ENCODE assay signal across 10 mouse cellular contexts in genomic region chr10:95200323-95200722, GRCm38 (mm10).
DNase-seq lines count a peak whose midpoint lies in the region; ATAC-seq lines count a peak whose summit lies in the region.
"Had no signal": no experiment of that assay in that cellular context is flagged by ENCODE, and none has a peak within 500 bp of the region (broad histone marks: within the 10 kb centered on the region; RNA-seq: fewer than 3 reads in every experiment).

No protein-coding gene starts in this region.

- H3K9me3 ChIP-seq in lung, embryonic 15.5 days = no peaks in the 10 kb centered on the region

- no peak overlapping the region for H3K4me3 ChIP-seq in lung, embryonic 15.5 days

- H3K4me1 ChIP-seq in lung, embryonic 15.5 days = peaks cover 35% of the 10 kb centered on the region

- H3K27ac ChIP-seq in lung, embryonic 15.5 days = peak overlapping the region; percentile 68
- H3K27ac ChIP-seq: macrophage had no signal

- H3K4me2 ChIP-seq in lung, embryonic 15.5 days = no peak overlapping the region

- no peaks in the 10 kb centered on the region for H3K36me3 ChIP-seq in lung, embryonic 15.5 days

- DNase-seq in kidney, postnatal 10 days = peak; percentile 41
- no peak for DNase-seq in kidney, adult 9 months
- peak; percentile 74 for DNase-seq in brain, adult 2 months (ENCODE audit: low read depth, low spot score)
- peak; percentile 64 to 67 for DNase-seq in cerebellum, postnatal 36 days
- no peak for DNase-seq in layer of hippocampus, adult 8-10 months (ENCODE audit: low spot score in 2 of 2)
- no peak for DNase-seq in thymus, postnatal 14 days
- DNase-seq: thymus, postnatal 4 days had no signal

- no peak overlapping the region for H3K9ac ChIP-seq in lung, embryonic 15.5 days

- 0 out of 2 replicates have a peak, but pooled peaks have one; percentile 25 for ATAC-seq in lung, embryonic 15.5 days (ENCODE audit: borderline replicate concordance, extremely low read depth, low FRiP score, low TSS enrichment)
- no peak for ATAC-seq in megakaryocyte progenitor cell, adult 5-6 weeks (replicated peaks; ENCODE audit: poor library complexity)

- 33% methylated on average over 7 of the region's 7 CpGs for WGBS in lung, embryonic 15.5 days

- H3K27me3 ChIP-seq in lung, embryonic 15.5 days = no peaks in the 10 kb centered on the region

Comparison
In these comparisons a context has a peak if more than half of its experiments do, and no peak if none do; other contexts are left out.
1. DNase-seq: peak in kidney, postnatal 10 days (single experiment), brain, adult 2 months (single experiment) and cerebellum, postnatal 36 days (2 of 2); none in kidney, adult 9 months (single experiment), layer of hippocampus, adult 8-10 months (0 of 2) and thymus, postnatal 14 days (single experiment).